Mouse (Mus musculus): ENCODE measurements around the gene Syvn1.
"Not testable (repeated sequence)": the region's sequence is repeated elsewhere in the genome, so short reads cannot be mapped to it uniquely, and the experiment has no call there.

Gene Syvn1

GRCm38 (mm10) chr19:6042293-6042692 lies 4.1 kb upstream of the Syvn1 start:
- no peak for DNase-seq

- not testable (repeated sequence) for DNase-seq
Observed at GRCm38 (mm10) chr19:6044102-6044501, 2.3 kb upstream of the Syvn1 start.

GRCm38 (mm10) chr19:6045366-6046293 lies 746 bp upstream of the Syvn1 start:
- DNase-seq: no peak

- no peak for DNase-seq
Observed at GRCm38 (mm10) chr19:6047154-6047898, 950 bp downstream of the Syvn1 start.

GRCm38 (mm10) chr19:6047899-6048166 lies 1.5 kb downstream of the Syvn1 start:
- DNase-seq: no peak

- DNase-seq: no peak
Observed at GRCm38 (mm10) chr19:6048681-6049410, 2.5 kb downstream of the Syvn1 start.

GRCm38 (mm10) chr19:6052516-6052915 lies 6.1 kb downstream of the Syvn1 start:
- DNase-seq: no peak

GRCm38 (mm10) chr19:6054296-6054695 lies 7.9 kb downstream of the Syvn1 start:
- no peak for DNase-seq

- no peak for DNase-seq
Observed at GRCm38 (mm10) chr19:6056696-6057095, 10.3 kb downstream of the Syvn1 start.

GRCm38 (mm10) chr19:6057313-6058096 lies 11.1 kb downstream of the Syvn1 start, which contains the start of the genes Mrpl49 and Fau:
Gene Mrpl49 (minus strand): TSS chr19:6057785.
Gene Fau (plus strand): TSS chr19:6057844.
- DNase-seq: peak; percentile 99

GRCm38 (mm10) chr19:6058513-6058912 lies 12.1 kb downstream of the Syvn1 start:
- no peak for DNase-seq

- no peak for DNase-seq
Observed at GRCm38 (mm10) chr19:6058966-6059365, 12.6 kb downstream of the Syvn1 start.

GRCm38 (mm10) chr19:6061021-6061533 lies 14.7 kb downstream of the Syvn1 start, which contains the start of gene Znhit2:
Gene Znhit2 (plus strand): TSS chr19:6061192.
- DNase-seq: peak; percentile 96

- DNase-seq: peak; percentile 42
Observed at GRCm38 (mm10) chr19:6061641-6062302, 15.4 kb downstream of the Syvn1 start.

GRCm38 (mm10) chr19:6062418-6062817 lies 16.0 kb downstream of the Syvn1 start:
- no peak for DNase-seq

GRCm38 (mm10) chr19:6063081-6063480 lies 16.7 kb downstream of the Syvn1 start:
- DNase-seq: no peak

GRCm38 (mm10) chr19:6066571-6066970 lies 20.2 kb downstream of the Syvn1 start:
- DNase-seq: no peak

- peak; percentile 81 for DNase-seq
Observed at GRCm38 (mm10) chr19:6067011-6067723, 20.8 kb downstream of the Syvn1 start.

GRCm38 (mm10) chr19:6067724-6068415 lies 21.5 kb downstream of the Syvn1 start, which contains the start of gene Tm7sf2:
Gene Tm7sf2 (minus strand): TSS chr19:6068373.
- peak; percentile 90 for DNase-seq

- DNase-seq: no peak
Observed at GRCm38 (mm10) chr19:6068951-6069350, 22.6 kb downstream of the Syvn1 start.
